Mouse (Mus musculus): ENCODE measurements around the gene Metap2. TPM values are rescaled to one million over a fixed set of nuclear protein-coding genes. Genes with fewer than 3 reads are reported as not detected.
"Not testable (repeated sequence)": the region's sequence is repeated elsewhere in the genome, so short reads cannot be mapped to it uniquely, and the experiment has no call there.

The Metap2 gene
- polyA plus RNA-seq, 1 experiment: 113 TPM

DNA sequence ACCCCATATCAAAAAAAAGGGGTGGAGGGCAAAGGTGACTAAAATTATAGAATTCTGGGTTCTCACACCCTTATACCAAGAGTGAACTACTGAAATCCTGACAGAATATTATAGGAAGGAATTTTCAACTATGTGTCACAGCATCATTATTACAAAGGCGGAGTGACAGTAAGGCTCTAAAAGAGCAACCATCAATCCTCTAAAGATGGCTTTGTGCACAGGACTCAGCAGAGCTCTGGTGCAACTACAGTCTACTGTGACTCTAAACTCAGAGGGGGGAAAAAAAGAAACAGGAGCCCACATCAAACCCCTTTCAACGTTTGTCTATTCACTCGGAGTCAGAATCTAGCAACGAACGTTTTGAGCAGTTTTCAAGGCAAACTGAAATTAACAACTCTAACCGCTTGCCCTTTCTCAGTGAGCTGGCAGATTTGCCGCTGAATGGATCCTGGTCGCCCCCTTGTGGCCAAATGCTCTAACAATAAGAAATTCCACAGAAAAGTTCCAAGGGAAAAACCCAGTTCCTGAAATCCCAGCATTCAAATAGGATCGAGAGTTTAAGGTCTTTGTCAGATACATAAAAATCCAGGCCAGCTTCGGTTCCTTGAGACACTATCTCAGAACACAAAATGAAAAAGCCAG is 84.0 kb downstream of the Metap2 start:
- TF ChIP-seq CTCF (IDR thresholded peaks at IDR 0.05; ENCODE audit: control insufficient read depth, insufficient read depth, insufficient replicate concordance, low read depth, low read length) (peak; percentile 72; the same call in 1 of the 2 replicates), POLR2A (IDR thresholded peaks at IDR 0.05; ENCODE audit: control insufficient read depth, low read depth, low read length) (no peak)
- Histone ChIP-seq H3K4me3 (ENCODE audit: control insufficient read depth, low read depth, low read length) (no peak overlapping the region), H3K4me1 (ENCODE audit: control insufficient read depth, insufficient read depth, low read length) (no peaks in the 10 kb centered on the region), H3K27me3 (ENCODE audit: control insufficient read depth, insufficient read depth, low read length) (no peaks in the 10 kb centered on the region), H3K27ac (ENCODE audit: control insufficient read depth, insufficient read depth, low read depth, low read length) (no peak overlapping the region), H3K36me3 (ENCODE audit: control insufficient read depth, insufficient read depth, low read length) (no peaks in the 10 kb centered on the region)

GRCm38 (mm10) chr10:93812098-93812497 is 84.8 kb downstream of the Metap2 start:
- Histone ChIP-seq H3K27me3 (ENCODE audit: control insufficient read depth, insufficient read depth, low read length) (no peaks in the 10 kb centered on the region), H3K36me3 (ENCODE audit: control insufficient read depth, insufficient read depth, low read length) (no peaks in the 10 kb centered on the region), H3K4me3 (ENCODE audit: control insufficient read depth, low read depth, low read length) (no peak overlapping the region), H3K27ac (ENCODE audit: control insufficient read depth, insufficient read depth, low read depth, low read length) (no peak overlapping the region), H3K4me1 (ENCODE audit: control insufficient read depth, insufficient read depth, low read length) (no peaks in the 10 kb centered on the region)
- TF ChIP-seq CTCF (IDR thresholded peaks at IDR 0.05; ENCODE audit: control insufficient read depth, insufficient read depth, insufficient replicate concordance, low read depth, low read length) (no peak), POLR2A (IDR thresholded peaks at IDR 0.05; ENCODE audit: control insufficient read depth, low read depth, low read length) (no peak)

- Histone ChIP-seq H3K27me3 (ENCODE audit: control insufficient read depth, insufficient read depth, low read length) (no peaks in the 10 kb centered on the region), H3K27ac (ENCODE audit: control insufficient read depth, insufficient read depth, low read depth, low read length) (no peak overlapping the region), H3K4me3 (ENCODE audit: control insufficient read depth, low read depth, low read length) (no peak overlapping the region), H3K36me3 (ENCODE audit: control insufficient read depth, insufficient read depth, low read length) (no peaks in the 10 kb centered on the region), H3K4me1 (ENCODE audit: control insufficient read depth, insufficient read depth, low read length) (no peaks in the 10 kb centered on the region)
- TF ChIP-seq POLR2A (IDR thresholded peaks at IDR 0.05; ENCODE audit: control insufficient read depth, low read depth, low read length) (no peak), CTCF (IDR thresholded peaks at IDR 0.05; ENCODE audit: control insufficient read depth, insufficient read depth, insufficient replicate concordance, low read depth, low read length) (no peak)
Measured at GRCm38 (mm10) chr10:93810590-93811185, 86.2 kb downstream of the Metap2 start.

DNA sequence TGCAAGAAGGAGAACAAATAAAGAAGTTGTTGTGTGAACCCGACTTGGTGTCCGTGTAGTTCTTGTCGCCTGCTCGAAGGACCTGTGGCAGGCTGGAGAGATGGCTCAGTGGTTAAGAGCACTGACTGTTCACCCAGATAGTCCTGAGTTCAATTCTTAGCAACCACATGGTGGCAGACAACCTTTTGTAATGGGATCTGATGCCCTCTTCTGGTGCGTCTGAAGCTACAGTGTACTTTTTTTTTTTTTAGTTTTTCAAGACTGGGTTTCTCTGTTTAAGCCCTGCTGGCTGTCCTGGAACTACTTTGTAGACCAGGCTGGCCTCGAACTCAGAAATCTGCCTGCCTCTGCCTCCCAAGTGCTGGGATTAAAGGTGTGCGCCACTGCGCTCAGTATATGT is 87.5 kb downstream of the Metap2 start:
- not testable (repeated sequence) for H3K27ac ChIP-seq (ENCODE audit: control insufficient read depth, insufficient read depth, low read depth, low read length); H3K4me1 ChIP-seq (ENCODE audit: control insufficient read depth, insufficient read depth, low read length); H3K36me3 ChIP-seq (ENCODE audit: control insufficient read depth, insufficient read depth, low read length); H3K27me3 ChIP-seq (ENCODE audit: control insufficient read depth, insufficient read depth, low read length); H3K4me3 ChIP-seq (ENCODE audit: control insufficient read depth, low read depth, low read length)

Other genes starting within 250 kb of the Metap2 start
- 121 and 122 TPM in 2 replicates for gene Usp44, start 65.5 kb downstream of the Metap2 start, polyA plus RNA-seq (2012; rRNA removed)
- gene Vezt, start 138.7 kb upstream of the Metap2 start, polyA plus RNA-seq (2012; rRNA removed): 25.3 and 33.7 TPM in 2 replicates
- 10.7 and 12.1 TPM in 2 replicates for gene Fgd6, start 138.9 kb upstream of the Metap2 start, polyA plus RNA-seq (2012; rRNA removed)

Data from testis, adult 2 months (tissue).